Mouse (Mus musculus) MEL (cell line): ENCODE results near the gene Gm49325. TPM values are rescaled to one million over a fixed set of nuclear protein-coding genes. Genes with fewer than 3 reads are reported as not detected.

Source experiments
- DNase-seq: peaks from one replicate; pipeline ENCODE4 v3.0.0; 2011; ENCODE audit warnings: low read depth, low spot score
- H3K27ac ChIP-seq: 2 replicates; pipeline ENCODE4 v1.5.1; 2012; ENCODE audit warnings: low read depth, mild to moderate bottlenecking, control low read depth, low read length, moderate library complexity; ENCODE audit not compliant: control insufficient read depth
- H3K27me3 ChIP-seq, 2 experiments: fragments of 150-350 bp in 1 of 2; sonication (generic) in 1 of 2; 2 replicates each; pipeline ENCODE4 v1.6.1; 2012; ENCODE audit warnings: low read length in 2 of 2, mild to moderate bottlenecking in 2 of 2, improper control_type of control experiment in 1 of 2, moderate library complexity in 1 of 2; ENCODE audit not compliant: insufficient read depth in 2 of 2, control insufficient read depth in 1 of 2
- H3K36me3 ChIP-seq, 2 experiments: 2 replicates each; pipeline ENCODE4 v1.6.1; 2012 to 2014; ENCODE audit warnings: low read length in 2 of 2, improper control_type of control experiment in 1 of 2, inconsistent platforms in 1 of 2, mild to moderate bottlenecking in 1 of 2; ENCODE audit not compliant: insufficient read depth in 2 of 2, control insufficient read depth in 1 of 2
- H3K4me1 ChIP-seq, 2 experiments: fragments of 150-350 bp in 1 of 2; sonication (generic) in 1 of 2; 2 replicates each; pipeline ENCODE4 v1.6.1; 2012; ENCODE audit warnings: low read length in 2 of 2, improper control_type of control experiment in 1 of 2, mild to moderate bottlenecking in 1 of 2; ENCODE audit not compliant: insufficient read depth in 2 of 2, control insufficient read depth in 1 of 2
- H3K4me3 ChIP-seq, 2 experiments: fragments of 150-350 bp in 1 of 2; sonication (generic) in 1 of 2; 2 replicates each; pipeline ENCODE4 v1.5.1; 2012; ENCODE audit warnings: low read depth in 2 of 2, low read length in 2 of 2, mild to moderate bottlenecking in 2 of 2, moderate library complexity in 2 of 2, control low read depth in 1 of 2, improper control_type of control experiment in 1 of 2; ENCODE audit not compliant: control insufficient read depth in 1 of 2, insufficient read depth in 1 of 2
- H3K79me2 ChIP-seq: 2 replicates; pipeline ENCODE4 v1.6.1; 2012; ENCODE audit warnings: mild to moderate bottlenecking, low read length, moderate library complexity; ENCODE audit not compliant: control insufficient read depth, poor library complexity, insufficient read depth
- H3K9ac ChIP-seq: 2 replicates; pipeline ENCODE4 v1.6.1; 2012; ENCODE audit warnings: low read depth, mild to moderate bottlenecking, control low read depth, low read length, moderate library complexity; ENCODE audit not compliant: control insufficient read depth, poor library complexity, severe bottlenecking
- H3K9me3 ChIP-seq: fragments of 150-350 bp; sonication (generic); replicated peaks from 2 replicates; pipeline ENCODE4 v1.6.1; 2012; ENCODE audit warnings: mild to moderate bottlenecking, low read length, improper control_type of control experiment, moderate library complexity; ENCODE audit not compliant: insufficient read depth
- CHD1 ChIP-seq: IDR thresholded peaks from 2 replicates; pipeline ENCODE4 v1.6.1; 2012; ENCODE audit warnings: low read depth, mild to moderate bottlenecking, inconsistent platforms, low read length, improper control_type of control experiment
- CHD2 ChIP-seq: IDR thresholded peaks from 2 replicates; pipeline ENCODE4 v1.6.1; 2011; ENCODE audit warnings: low read length, improper control_type of control experiment
- ELF1 ChIP-seq: IDR thresholded peaks from 2 replicates; pipeline ENCODE4 v1.6.1; 2014; ENCODE audit warnings: low read depth, mild to moderate bottlenecking, inconsistent platforms, low read length, improper control_type of control experiment, moderate library complexity
- ETS1 ChIP-seq: IDR thresholded peaks from 2 replicates; pipeline ENCODE4 v1.6.1; 2012; ENCODE audit warnings: low read depth, mild to moderate bottlenecking, inconsistent platforms, low read length, improper control_type of control experiment, moderate library complexity
- GATA1 ChIP-seq: IDR thresholded peaks from 2 replicates; pipeline ENCODE4 v1.6.1; 2011; ENCODE audit warnings: low read depth, low read length, improper control_type of control experiment
- HCFC1 ChIP-seq: IDR thresholded peaks from 2 replicates; pipeline ENCODE4 v1.6.1; 2012; ENCODE audit warnings: low read depth, mild to moderate bottlenecking, inconsistent platforms, low read length, improper control_type of control experiment, moderate library complexity
- JUND ChIP-seq: IDR thresholded peaks from 2 replicates; pipeline ENCODE4 v1.6.1; 2011; ENCODE audit warnings: low read depth, mild to moderate bottlenecking, improper control_type of control experiment, low read length
- MAFK ChIP-seq: IDR thresholded peaks from 2 replicates; pipeline ENCODE4 v1.6.1; 2011; ENCODE audit warnings: low read depth, mild to moderate bottlenecking, low read length, improper control_type of control experiment, borderline replicate concordance
- MAX ChIP-seq: IDR thresholded peaks from 2 replicates; pipeline ENCODE4 v1.6.1; 2011; ENCODE audit warnings: low read length, improper control_type of control experiment
- MAZ ChIP-seq: IDR thresholded peaks from 2 replicates; pipeline ENCODE4 v1.6.1; 2012; ENCODE audit warnings: low read depth, mild to moderate bottlenecking, inconsistent platforms, low read length, improper control_type of control experiment
- MEF2A ChIP-seq: IDR thresholded peaks from 2 replicates; pipeline ENCODE4 v1.6.1; 2014; ENCODE audit warnings: low read depth, mild to moderate bottlenecking, inconsistent platforms, low read length, improper control_type of control experiment; ENCODE audit not compliant: poor library complexity, insufficient replicate concordance, severe bottlenecking; ENCODE audit errors: extremely low read depth
- MXI1 ChIP-seq: IDR thresholded peaks from 2 replicates; pipeline ENCODE4 v1.6.1; 2011; ENCODE audit warnings: mild to moderate bottlenecking, low read depth, low read length, improper control_type of control experiment
- MYB ChIP-seq: IDR thresholded peaks from 2 replicates; pipeline ENCODE4 v1.6.1; 2011; ENCODE audit warnings: mild to moderate bottlenecking, low read depth, low read length, improper control_type of control experiment
- MYC ChIP-seq: IDR thresholded peaks from 2 replicates; pipeline ENCODE4 v1.6.1; 2011; ENCODE audit warnings: low read depth, mild to moderate bottlenecking, low read length, improper control_type of control experiment, moderate library complexity
- NRF1 ChIP-seq: IDR thresholded peaks from 2 replicates; pipeline ENCODE4 v1.6.1; 2014; ENCODE audit warnings: low read depth, mild to moderate bottlenecking, inconsistent platforms, low read length, improper control_type of control experiment, moderate library complexity; ENCODE audit not compliant: poor library complexity, insufficient read depth, severe bottlenecking
- POLR2AphosphoS2 ChIP-seq: IDR thresholded peaks from 2 replicates; pipeline ENCODE4 v1.6.1; 2011; ENCODE audit warnings: low read length, improper control_type of control experiment
- POLR2AphosphoS5 ChIP-seq: IDR thresholded peaks from 2 replicates; pipeline ENCODE4 v1.6.1; 2012; ENCODE audit warnings: low read depth, borderline replicate concordance, mild to moderate bottlenecking, inconsistent platforms, low read length, moderate library complexity, mixed read lengths
- RAD21 ChIP-seq: IDR thresholded peaks from 2 replicates; pipeline ENCODE4 v1.6.1; 2011; ENCODE audit warnings: mild to moderate bottlenecking, low read depth, low read length, improper control_type of control experiment
- SIN3A ChIP-seq: IDR thresholded peaks from 2 replicates; pipeline ENCODE4 v1.6.1; 2012; ENCODE audit warnings: low read length, improper control_type of control experiment, inconsistent platforms
- SMC3 ChIP-seq: IDR thresholded peaks from 2 replicates; pipeline ENCODE4 v1.6.1; 2011; ENCODE audit warnings: low read depth, low read length, improper control_type of control experiment
- TBP ChIP-seq: IDR thresholded peaks from 2 replicates; pipeline ENCODE4 v1.8.0; 2011; ENCODE audit warnings: low read depth, low read length, improper control_type of control experiment
- TCF12 ChIP-seq: IDR thresholded peaks from 2 replicates; pipeline ENCODE4 v1.6.1; 2014; ENCODE audit warnings: low read depth, mild to moderate bottlenecking, inconsistent platforms, low read length, improper control_type of control experiment, moderate library complexity
- UBTF ChIP-seq: IDR thresholded peaks from 2 replicates; pipeline ENCODE4 v1.6.1; 2012; ENCODE audit warnings: low read depth, mild to moderate bottlenecking, inconsistent platforms, low read length, improper control_type of control experiment, moderate library complexity, borderline replicate concordance; ENCODE audit not compliant: insufficient read depth
- USF1 ChIP-seq: IDR thresholded peaks from 2 replicates; pipeline ENCODE4 v1.6.1; 2014; ENCODE audit warnings: low read depth, mild to moderate bottlenecking, inconsistent platforms, low read length, improper control_type of control experiment, moderate library complexity
- ZC3H11A ChIP-seq: IDR thresholded peaks from 2 replicates; pipeline ENCODE4 v1.6.1; 2012; ENCODE audit warnings: low read depth, mild to moderate bottlenecking, inconsistent platforms, low read length, improper control_type of control experiment
- ZKSCAN1 ChIP-seq: IDR thresholded peaks from 2 replicates; pipeline ENCODE4 v1.6.1; 2012; ENCODE audit warnings: low read depth, mild to moderate bottlenecking, inconsistent platforms, low read length, improper control_type of control experiment, moderate library complexity
- ZMIZ1 ChIP-seq: IDR thresholded peaks from 2 replicates; pipeline ENCODE4 v1.6.1; 2012; ENCODE audit warnings: low read depth, mild to moderate bottlenecking, inconsistent platforms, low read length, improper control_type of control experiment, moderate library complexity
- ZNF384 ChIP-seq: IDR thresholded peaks from 2 replicates; pipeline ENCODE4 v1.6.1; 2012; ENCODE audit warnings: low read depth, mild to moderate bottlenecking, inconsistent platforms, low read length, improper control_type of control experiment
- polyA plus RNA-seq, 2 experiments: library from polyadenylated mRNA; stranded (reverse) in 1 of 2; unstranded in 1 of 2; fragments of >175 nt in 1 of 2; fragments of >200 nt in 1 of 2; gene quantifications; 2 replicates each; pipeline versions ENCODE4 v1.2.1 to v1.2.4; 2012; ENCODE audit warnings: low replicate concordance in 2 of 2, low read depth in 1 of 2; ENCODE audit not compliant: insufficient read length in 2 of 2, insufficient read depth in 1 of 2, missing spikeins in 1 of 2
- total RNA-seq: library from RNA; depleted of rRNA; stranded (reverse); fragments of 300-350 nt; gene quantifications from 2 replicates; pipeline ENCODE4 v1.2.3, GENCODE M21; 2012

The Gm49325 gene
- total and polyA plus RNA-seq, 3 experiments, result 1.0 to 3.7 TPM; not detected in 1

DNA sequence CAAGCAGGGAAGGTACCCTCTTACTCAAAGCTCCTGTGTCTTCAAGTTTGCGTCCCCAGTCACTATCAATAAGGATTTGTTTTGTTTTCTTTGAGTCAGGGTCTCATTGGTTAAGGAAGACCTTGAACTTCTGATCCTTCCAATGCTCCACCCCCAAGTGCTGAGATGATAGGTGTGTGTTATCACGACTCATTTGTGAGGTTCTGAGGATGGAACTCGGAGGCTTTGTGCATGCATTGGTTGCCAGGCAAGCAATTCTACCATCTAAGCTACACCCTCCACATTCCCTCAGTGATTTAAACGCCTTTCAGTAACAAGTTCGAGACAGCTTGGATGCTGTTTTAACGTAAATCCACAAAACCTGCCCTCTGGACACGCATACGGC lies 25.0 kb upstream of the Gm49325 start:
- peak overlapping the region; percentile 60 to 61 for H3K4me3 ChIP-seq
- peaks cover 0 to 22% of the 10 kb centered on the region in 2 experiments; a peak in 2 of 4 replicates for H3K36me3 ChIP-seq
- TF ChIP-seq MYC, result no peak
- TF ChIP-seq SIN3A, result no peak
- TF ChIP-seq ZKSCAN1, result no peak
- TF ChIP-seq MAFK, result no peak
- TF ChIP-seq CHD2, result no peak
- TF ChIP-seq CHD1, result no peak
- TF ChIP-seq JUND, result no peak
- TF ChIP-seq RAD21, result no peak
- no peak for TF ChIP-seq USF1
- peak; percentile 59 for DNase-seq
- peak overlapping the region; percentile 68 for H3K9ac ChIP-seq
- H3K4me1 ChIP-seq, result peaks cover 9 to 26% of the 10 kb centered on the region in 2 experiments
- H3K27me3 ChIP-seq, result no peaks in the 10 kb centered on the region
- H3K9me3 ChIP-seq, result no peaks in the 10 kb centered on the region
- H3K27ac ChIP-seq, result peak overlapping the region; percentile 30; the same call in 1 of the 2 replicates
- peaks cover 20% of the 10 kb centered on the region for H3K79me2 ChIP-seq

DNA sequence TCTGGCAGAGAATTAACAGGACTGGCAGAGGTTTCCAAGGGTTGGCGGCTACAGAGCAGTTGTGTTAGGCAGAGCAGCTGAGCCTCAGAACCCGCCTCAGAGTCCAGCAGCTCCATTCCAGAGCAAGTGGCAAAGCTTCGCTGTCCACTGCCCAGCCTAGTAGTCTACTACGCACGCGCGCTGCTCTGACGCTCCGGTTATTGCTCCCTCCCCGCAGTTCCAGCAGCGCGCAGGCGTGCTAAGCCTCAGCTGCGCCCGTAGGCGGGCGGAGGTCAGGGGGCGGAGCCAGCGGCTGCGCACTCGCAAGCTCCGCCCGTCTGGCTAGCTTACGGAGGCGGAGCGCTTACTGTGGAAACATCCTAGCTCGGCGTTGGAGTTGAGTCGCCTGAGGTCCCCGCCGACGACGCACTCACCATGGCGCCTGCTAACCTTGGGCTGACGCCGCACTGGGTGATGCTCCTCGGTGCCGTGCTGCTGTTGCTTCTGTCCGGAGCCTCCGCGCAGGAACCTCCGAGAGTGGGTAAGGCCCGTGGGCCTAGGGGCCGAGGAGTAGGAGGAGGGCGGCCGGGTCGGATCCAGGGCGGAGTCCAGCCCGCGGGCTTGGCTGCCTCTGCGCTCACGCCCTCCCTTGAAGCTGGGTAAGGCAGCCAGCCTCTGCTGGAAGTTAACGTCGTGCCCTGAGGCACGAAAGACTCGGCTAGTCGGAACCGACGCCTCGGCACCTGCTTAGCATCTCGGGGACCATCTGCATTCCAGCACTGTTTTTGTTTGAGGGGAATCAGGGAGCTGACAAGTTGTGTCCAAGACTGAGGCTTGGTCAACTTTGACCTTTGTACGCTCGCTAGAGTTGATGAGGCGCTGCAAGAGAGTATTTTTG lies 24.4 kb upstream of the Gm49325 start, which contains the start of gene Pttg1ip:
Gene Pttg1ip (plus strand): TSS at position 313 of the 877 bp plus-strand sequence.
- Histone ChIP-seq H3K27ac (peak within 1 kb of the TSS; percentile 76), H3K79me2 (peaks cover 20% of the 10 kb centered on the region), H3K4me3 (peak within 1 kb of the TSS; percentile 84 to 91), H3K4me1 (peaks cover 9 to 26% of the 10 kb centered on the region in 2 experiments), H3K9ac (peak within 1 kb of the TSS; percentile 87), H3K27me3 (no peaks in the 10 kb centered on the region), H3K9me3 (no peaks in the 10 kb centered on the region), H3K36me3 (peaks cover 0 to 22% of the 10 kb centered on the region in 2 experiments; a peak in 2 of 4 replicates)
- DNase-seq, result peak; percentile 98
- peak; percentile 87 for TF ChIP-seq TBP
- peak; percentile 59 for TF ChIP-seq TCF12
- no peak for TF ChIP-seq CHD2
- TF ChIP-seq NRF1, result peak; percentile 94
- 0 out of 2 replicates have a peak, but pooled peaks have one; percentile 39 for TF ChIP-seq UBTF
- TF ChIP-seq USF1, result 0 out of 2 replicates have a peak, but pooled peaks have one; percentile 29
- peak; percentile 72; the same call in 1 of the 2 replicates for TF ChIP-seq MAZ
- no peak for TF ChIP-seq ELF1
- peak; percentile 72 for TF ChIP-seq HCFC1
- no peak for TF ChIP-seq SMC3
- no peak for TF ChIP-seq ZC3H11A
- TF ChIP-seq MYC, result no peak
- TF ChIP-seq ZMIZ1, result peak; percentile 80; the same call in 1 of the 2 replicates
- no peak for TF ChIP-seq GATA1
- no peak; the same call in 1 of the 2 replicates for TF ChIP-seq SIN3A
- TF ChIP-seq MAX, result no peak; the same call in 1 of the 2 replicates
- peak; percentile 65; the same call in 1 of the 2 replicates for TF ChIP-seq MXI1
- TF ChIP-seq POLR2AphosphoS5, result no peak
- TF ChIP-seq ETS1, result no peak
- no peak for TF ChIP-seq MYB
- no peak for TF ChIP-seq MAFK
- TF ChIP-seq POLR2AphosphoS2, result peak; percentile 94
- TF ChIP-seq JUND, result no peak
- TF ChIP-seq MEF2A, result no peak
- TF ChIP-seq ZKSCAN1, result 0 out of 2 replicates have a peak, but pooled peaks have one; percentile 3
- no peak for TF ChIP-seq ZNF384
